8 mouse cellular contexts compared by ENCODE assay signal in genomic region chr9:31542909-31543690, GRCm38 (mm10).
DNase-seq lines count a peak whose midpoint lies in the region; ATAC-seq and TF ChIP-seq lines count a peak whose summit lies in the region.

No protein-coding gene starts in this region.

- no peaks in the 10 kb centered on the region for H3K4me1 ChIP-seq in G1E (ENCODE audit: insufficient read depth, low read depth, low read length)
- H3K4me1 ChIP-seq in forebrain, embryonic 13.5 days, result no peaks in the 10 kb centered on the region
- H3K4me1 ChIP-seq in hindbrain, embryonic 11.5 days (replicated peaks; ENCODE audit: control insufficient read depth, insufficient read depth, low read length), result no peaks in the 10 kb centered on the region
- no peaks in the 10 kb centered on the region for H3K4me1 ChIP-seq in lung, embryonic 16.5 days (replicated peaks; ENCODE audit: control insufficient read depth, insufficient read depth, low read length)

- H3K9me3 ChIP-seq in G1E (replicated peaks), result no peaks in the 10 kb centered on the region
- no peaks in the 10 kb centered on the region for H3K9me3 ChIP-seq in forebrain, embryonic 13.5 days (replicated peaks)
- no peaks in the 10 kb centered on the region for H3K9me3 ChIP-seq in hindbrain, embryonic 11.5 days (ENCODE audit: control insufficient read depth, low read length)
- no peaks in the 10 kb centered on the region for H3K9me3 ChIP-seq in lung, embryonic 16.5 days (ENCODE audit: control insufficient read depth, low read length)

- H3K27ac ChIP-seq in forebrain, embryonic 13.5 days, result no peak overlapping the region
- H3K27ac ChIP-seq in hindbrain, embryonic 11.5 days (ENCODE audit: low read depth, low read length), result no peak overlapping the region
- no peak overlapping the region for H3K27ac ChIP-seq in lung, embryonic 16.5 days (ENCODE audit: low read length)

- no peak overlapping the region for H3K4me3 ChIP-seq in G1E (ENCODE audit: low read depth, low read length)
- H3K4me3 ChIP-seq in forebrain, embryonic 13.5 days, result no peak overlapping the region
- no peak overlapping the region for H3K4me3 ChIP-seq in hindbrain, embryonic 11.5 days (ENCODE audit: low read depth, low read length)
- H3K4me3 ChIP-seq in lung, embryonic 16.5 days (ENCODE audit: low read length), result no peak overlapping the region

- no peaks in the 10 kb centered on the region; the same call in 1 of the 2 replicates for H3K27me3 ChIP-seq in G1E (ENCODE audit: insufficient read depth, low read length)
- H3K27me3 ChIP-seq in forebrain, embryonic 13.5 days, result peaks cover 3% of the 10 kb centered on the region; the same call in 1 of the 2 replicates
- no peaks in the 10 kb centered on the region; the same call in 1 of the 2 replicates for H3K27me3 ChIP-seq in hindbrain, embryonic 11.5 days (ENCODE audit: control insufficient read depth, insufficient read depth, low read length)
- H3K27me3 ChIP-seq in lung, embryonic 16.5 days (ENCODE audit: control insufficient read depth, insufficient read depth, low read depth, low read length), result no peaks in the 10 kb centered on the region

- no peaks in the 10 kb centered on the region for H3K36me3 ChIP-seq in G1E (replicated peaks)
- no peaks in the 10 kb centered on the region for H3K36me3 ChIP-seq in forebrain, embryonic 13.5 days (ENCODE audit: poor library complexity, severe bottlenecking)
- no peaks in the 10 kb centered on the region for H3K36me3 ChIP-seq in hindbrain, embryonic 11.5 days (ENCODE audit: control insufficient read depth, insufficient read depth, low read length)
- H3K36me3 ChIP-seq in lung, embryonic 16.5 days (ENCODE audit: control insufficient read depth, insufficient read depth, low read length), result no peaks in the 10 kb centered on the region

- ATAC-seq in G1E (ENCODE audit: extremely low read depth, insufficient number of reproducible peaks, low FRiP score, poor library complexity, severe bottlenecking), result peak; percentile 57; the same call in 1 of the 2 replicates
- peak; percentile 85 for ATAC-seq in forebrain, embryonic 13.5 days
- ATAC-seq in hindbrain, embryonic 11.5 days (ENCODE audit: low FRiP score), result peak; percentile 80
- ATAC-seq in lung, embryonic 16.5 days (ENCODE audit: low read depth), result peak; percentile 60

- DNase-seq in G1E (ENCODE audit: low spot score), result peak; percentile 43
- peak; percentile 53 for DNase-seq in c-Kit-positive CD71-positive TER-119-negative erythroid progenitor cells, embryonic 14.5 days (ENCODE audit: low read depth)
- peak; percentile 93 for DNase-seq in hindbrain, embryonic 11.5 days (ENCODE audit: low spot score)
- peak; percentile 59 for DNase-seq in layer of hippocampus, adult 9-10 months (ENCODE audit: low spot score)
- DNase-seq in retina, postnatal 1 day, result peak; percentile 84
- peak; percentile 62 to 67 for DNase-seq in thymus, postnatal 36 days

- 11% methylated on average over 13 of the region's 13 CpGs for WGBS in forebrain, embryonic 13.5 days
- 11% methylated on average over 13 of the region's 13 CpGs for WGBS in hindbrain, embryonic 11.5 days
- 7% methylated on average over 13 of the region's 13 CpGs for WGBS in lung, embryonic 16.5 days

- no peak overlapping the region for H3K4me2 ChIP-seq in forebrain, embryonic 13.5 days
- no peak overlapping the region for H3K4me2 ChIP-seq in hindbrain, embryonic 11.5 days (replicated peaks; ENCODE audit: low read depth, low read length)
- no peak overlapping the region for H3K4me2 ChIP-seq in lung, embryonic 16.5 days (ENCODE audit: low read depth, low read length)

- H3K9ac ChIP-seq in forebrain, embryonic 13.5 days, result no peak overlapping the region
- H3K9ac ChIP-seq in hindbrain, embryonic 11.5 days (ENCODE audit: low read depth, low read length), result no peak overlapping the region
- no peak overlapping the region for H3K9ac ChIP-seq in lung, embryonic 16.5 days (ENCODE audit: low read length)

- peak; percentile 91 for TF ChIP-seq CTCF in G1E (IDR thresholded peaks at IDR 0.05; ENCODE audit: low read depth, low read length)

Comparison
In these comparisons a context has a peak if more than half of its experiments do, and no peak if none do; other contexts are left out.
1. DNase-seq: peak in every context shown above with its lines; median percentile 93 in hindbrain, embryonic 11.5 days; 84 in retina, postnatal 1 day; 64 in thymus, postnatal 36 days; 59 in layer of hippocampus, adult 9-10 months; 53 in c-Kit-positive CD71-positive TER-119-negative erythroid progenitor cells, embryonic 14.5 days; 43 in G1E.